Mouse (Mus musculus) olfactory bulb, adult 2 months (tissue): ENCODE data around the gene Ociad2.

Experiments used
- CTCF ChIP-seq: fragments of 200-500 bp; IDR thresholded peaks from 2 replicates; pipeline ENCODE4 v1.5.1; 2012; ENCODE audit warnings: low read depth, mild to moderate bottlenecking, low read length, moderate library complexity; ENCODE audit not compliant: insufficient read depth
- POLR2A ChIP-seq: fragments of 200-500 bp; IDR thresholded peaks from 2 replicates; pipeline ENCODE4 v1.6.1; 2012; ENCODE audit warnings: mild to moderate bottlenecking, low read depth, low read length, moderate library complexity; ENCODE audit not compliant: insufficient read depth

GRCm38 (mm10) chr5:73279732-73280566, 60.9 kb downstream of the Ociad2 start:
- TF ChIP-seq CTCF (no peak), POLR2A (no peak)
